Mouse (Mus musculus): ENCODE measurements around the gene Chchd6.

DNA sequence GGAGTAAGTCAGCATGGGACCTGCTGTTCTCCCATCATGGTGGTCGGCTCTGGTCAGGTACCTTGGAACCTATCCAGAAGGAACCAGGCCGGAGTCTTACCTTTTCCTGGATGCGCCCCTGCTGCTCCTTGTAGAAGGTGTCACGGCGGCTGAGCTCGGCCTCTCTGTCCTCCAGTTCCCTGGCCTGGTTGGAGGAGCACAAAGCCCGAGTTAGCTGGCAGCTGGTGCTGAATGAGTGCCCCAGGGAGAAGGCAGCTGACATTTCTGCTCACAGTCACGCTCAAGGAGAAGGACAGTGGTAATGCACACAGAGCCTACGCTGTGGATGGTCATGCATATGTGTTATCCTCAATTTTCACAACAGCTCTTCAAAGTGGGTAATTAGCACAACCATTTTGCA lies 128.2 kb downstream of the Chchd6 start:
- TF ChIP-seq POLR2A (IDR thresholded peaks at IDR 0.05; ENCODE audit: low read depth, low read length): no peak
- no peak for TF ChIP-seq CTCF (IDR thresholded peaks at IDR 0.05; ENCODE audit: extremely low read depth, insufficient read length, insufficient replicate concordance, low read depth, low read length)
